Mouse (Mus musculus) limb, embryonic 10.5 days (tissue): ENCODE measurements at regions not wholly inside any gene's neighbourhood (a gene's known extent, or its start where the extent isn't known, plus 50 kb on each side); places are given as distances from the start of the nearest gene placed in this dataset.

Source experiments
- DNase-seq: peaks from one replicate; pipeline ENCODE4 v3.0.0-alpha.2; 2017; ENCODE audit warnings: low spot score
- H3K27ac ChIP-seq: fragments of 300-500 bp; sonication (generic); 2 replicates; pipeline ENCODE4 v1.5.1; 2016; ENCODE audit warnings: mild to moderate bottlenecking
- H3K27me3 ChIP-seq: fragments of 300-500 bp; sonication (generic); 2 replicates; pipeline ENCODE4 v1.6.1; 2016; ENCODE audit warnings: low read depth, mild to moderate bottlenecking; ENCODE audit not compliant: poor library complexity, severe bottlenecking
- H3K36me3 ChIP-seq: fragments of 300-500 bp; sonication (generic); 2 replicates; pipeline ENCODE4 v1.6.1; 2016; ENCODE audit warnings: mild to moderate bottlenecking, moderate library complexity
- H3K4me1 ChIP-seq: fragments of 300-500 bp; sonication (generic); 2 replicates; pipeline ENCODE4 v1.6.1; 2016
- H3K4me3 ChIP-seq: fragments of 300-500 bp; sonication (generic); 2 replicates; pipeline ENCODE4 v1.5.1; 2016; ENCODE audit warnings: mild to moderate bottlenecking, moderate library complexity
- H3K9me3 ChIP-seq: fragments of 300-500 bp; sonication (generic); replicated peaks from 2 replicates; pipeline ENCODE4 v1.6.1; 2016; ENCODE audit warnings: mild to moderate bottlenecking
- WGBS: fragments of 180-500 bp; shearing (Covaris S2); methylation state at CpG from one replicate; pipeline ENCODE4 v1.1.7; 2016; 5-methylcytosine and 5-hydroxymethylcytosine counted together

GRCm38 (mm10) chr9:32043344-32043743 is 72.6 kb upstream of the Arhgap32 start:
- DNase-seq = no peak
- H3K27ac ChIP-seq = no peak overlapping the region
- no peaks in the 10 kb centered on the region for H3K36me3 ChIP-seq
- H3K9me3 ChIP-seq = no peaks in the 10 kb centered on the region
- H3K4me1 ChIP-seq = peaks cover 3% of the 10 kb centered on the region; the same call in 1 of the 2 replicates
- H3K4me3 ChIP-seq = no peak overlapping the region
- H3K27me3 ChIP-seq = no peaks in the 10 kb centered on the region
- WGBS = 98% methylated on average over 1 of the region's 1 CpGs

- no peak overlapping the region for H3K4me3 ChIP-seq
- H3K9me3 ChIP-seq = no peaks in the 10 kb centered on the region
- H3K36me3 ChIP-seq = no peaks in the 10 kb centered on the region
- WGBS = 89% methylated on average over 3 of the region's 3 CpGs
- no peak overlapping the region for H3K27ac ChIP-seq
- no peaks in the 10 kb centered on the region for H3K27me3 ChIP-seq
- peaks cover 16% of the 10 kb centered on the region for H3K4me1 ChIP-seq
- DNase-seq = no peak
Measured at GRCm38 (mm10) chr9:32046791-32047190, 69.1 kb upstream of the Arhgap32 start.

GRCm38 (mm10) chr9:32048941-32049340 is 67.0 kb upstream of the Arhgap32 start:
- Histone ChIP-seq H3K27ac (no peak overlapping the region), H3K9me3 (no peaks in the 10 kb centered on the region), H3K36me3 (no peaks in the 10 kb centered on the region), H3K27me3 (no peaks in the 10 kb centered on the region), H3K4me3 (no peak overlapping the region), H3K4me1 (peaks cover 24% of the 10 kb centered on the region)
- DNase-seq = no peak
- 86% methylated on average over 7 of the region's 7 CpGs for WGBS

GRCm38 (mm10) chr9:32049546-32049945 is 66.4 kb upstream of the Arhgap32 start:
- Histone ChIP-seq H3K4me3 (no peak overlapping the region), H3K9me3 (no peaks in the 10 kb centered on the region), H3K36me3 (no peaks in the 10 kb centered on the region), H3K4me1 (peaks cover 24% of the 10 kb centered on the region), H3K27me3 (no peaks in the 10 kb centered on the region), H3K27ac (no peak overlapping the region)
- no peak for DNase-seq
- WGBS = 92% methylated on average over 6 of the region's 6 CpGs

- H3K4me3 ChIP-seq = no peak overlapping the region
- no peak for DNase-seq
- H3K4me1 ChIP-seq = peaks cover 22% of the 10 kb centered on the region
- no peaks in the 10 kb centered on the region for H3K27me3 ChIP-seq
- WGBS = 78% methylated on average over 4 of the region's 4 CpGs
- no peaks in the 10 kb centered on the region for H3K36me3 ChIP-seq
- H3K27ac ChIP-seq = no peak overlapping the region
- no peaks in the 10 kb centered on the region for H3K9me3 ChIP-seq
Measured at GRCm38 (mm10) chr9:32053886-32054615, 61.9 kb upstream of the Arhgap32 start.

GRCm38 (mm10) chr9:32057427-32058115 is 58.4 kb upstream of the Arhgap32 start:
- Histone ChIP-seq H3K36me3 (no peaks in the 10 kb centered on the region), H3K4me3 (no peak overlapping the region), H3K27ac (no peak overlapping the region), H3K27me3 (no peaks in the 10 kb centered on the region), H3K4me1 (peaks cover under 1% of the 10 kb centered on the region; the same call in 1 of the 2 replicates), H3K9me3 (no peaks in the 10 kb centered on the region)
- WGBS = 86% methylated on average over 4 of the region's 4 CpGs
- DNase-seq = no peak

- WGBS = 93% methylated on average over 4 of the region's 4 CpGs
- H3K4me1 ChIP-seq = no peaks in the 10 kb centered on the region
- no peak overlapping the region for H3K4me3 ChIP-seq
- no peak for DNase-seq
- no peaks in the 10 kb centered on the region for H3K27me3 ChIP-seq
- H3K27ac ChIP-seq = no peak overlapping the region
- H3K36me3 ChIP-seq = no peaks in the 10 kb centered on the region
- H3K9me3 ChIP-seq = no peaks in the 10 kb centered on the region
Measured at GRCm38 (mm10) chr9:32062740-32063139, 53.2 kb upstream of the Arhgap32 start.

GRCm38 (mm10) chr9:32063541-32063940 is 52.4 kb upstream of the Arhgap32 start:
- Histone ChIP-seq H3K4me1 (no peaks in the 10 kb centered on the region), H3K27me3 (no peaks in the 10 kb centered on the region), H3K27ac (no peak overlapping the region), H3K36me3 (no peaks in the 10 kb centered on the region), H3K4me3 (no peak overlapping the region), H3K9me3 (no peaks in the 10 kb centered on the region)
- DNase-seq = no peak
- 76% methylated on average over 6 of the region's 6 CpGs for WGBS

GRCm38 (mm10) chr9:32064007-32064550 is 51.9 kb upstream of the Arhgap32 start:
- DNase-seq = no peak
- H3K36me3 ChIP-seq = no peaks in the 10 kb centered on the region
- H3K27ac ChIP-seq = no peak overlapping the region
- H3K4me1 ChIP-seq = no peaks in the 10 kb centered on the region
- H3K27me3 ChIP-seq = no peaks in the 10 kb centered on the region
- no peaks in the 10 kb centered on the region for H3K9me3 ChIP-seq
- H3K4me3 ChIP-seq = no peak overlapping the region
- 93% methylated on average over 4 of the region's 4 CpGs for WGBS
